Mouse (Mus musculus): Measurements from ENCODE around the gene Myo3b.
A peak's percentile ranks its signal among the peaks of the same experiment; 100 is the strongest.

Myo3b gene

GRCm38 (mm10) chr2:70066338-70067022, 27.6 kb downstream of the Myo3b start:
- DNase-seq (ENCODE audit: low read depth), result no peak

DNA sequence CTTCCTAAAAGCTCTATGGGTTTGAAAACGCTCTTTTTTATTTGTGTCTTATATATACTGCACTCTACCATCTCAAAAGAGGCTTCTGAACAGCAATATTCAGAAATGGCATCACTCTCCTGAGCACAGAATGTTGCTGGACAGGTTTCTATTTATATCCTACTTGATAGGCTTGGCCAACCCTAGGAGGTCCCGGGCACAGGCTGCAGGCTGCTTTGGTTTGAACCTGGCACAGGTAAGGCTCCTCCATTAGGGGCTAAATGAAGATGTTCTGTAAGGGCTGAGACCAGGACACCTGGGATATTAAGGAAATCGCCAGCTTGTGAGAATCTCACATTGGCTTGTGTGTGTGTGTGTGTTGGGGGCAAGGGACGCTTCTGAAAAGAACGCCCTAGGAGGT, 30.9 kb downstream of the Myo3b start:
- DNase-seq (ENCODE audit: low read depth), result no peak

DNA sequence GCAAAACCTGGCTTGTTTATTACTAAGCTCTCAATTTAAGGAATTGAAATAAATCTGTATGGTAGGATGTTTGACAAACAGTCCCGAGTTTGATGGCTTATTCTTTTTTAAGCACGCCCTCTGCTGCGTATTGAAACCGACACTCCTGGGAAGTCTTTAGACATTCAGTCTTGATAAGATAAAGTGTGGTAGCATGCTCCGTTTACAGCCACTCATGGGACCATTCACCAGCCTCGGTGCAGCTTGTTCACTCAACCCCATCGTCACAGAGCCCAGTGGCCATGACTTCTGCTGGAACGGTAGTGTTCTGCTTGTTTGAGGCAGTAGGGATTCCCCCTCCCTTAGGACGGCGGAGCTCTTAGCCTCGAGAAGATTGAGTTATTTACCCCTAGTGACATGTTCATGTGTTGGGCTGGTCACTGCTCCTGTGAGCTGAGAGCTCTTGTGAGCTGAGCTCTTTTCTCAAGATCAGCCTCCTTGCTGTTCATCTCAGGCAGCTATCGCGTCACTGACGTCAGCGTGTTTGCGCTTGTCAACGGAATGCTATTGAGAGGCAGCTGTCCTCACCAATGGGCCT, 44.6 kb downstream of the Myo3b start:
- DNase-seq (ENCODE audit: low read depth), result no peak

DNA sequence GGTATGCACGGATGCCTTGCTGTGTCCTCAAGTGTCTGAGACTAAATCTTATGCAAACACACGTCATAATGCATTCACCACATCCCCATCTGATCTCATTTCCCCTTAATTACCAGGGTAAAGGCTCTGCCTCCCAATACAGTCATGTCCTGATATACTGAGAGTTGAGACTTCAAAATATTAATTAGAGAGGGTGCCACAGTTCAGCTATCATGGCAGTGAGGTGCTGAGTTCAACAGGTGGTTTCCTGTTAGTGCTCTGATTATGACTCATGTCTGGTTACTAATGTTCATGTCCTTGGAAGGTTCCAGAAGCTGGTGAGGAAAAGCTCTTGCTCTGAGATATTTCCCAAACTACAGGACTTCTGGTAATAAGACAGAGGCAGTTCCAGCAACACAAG, 52.3 kb downstream of the Myo3b start:
- peak; percentile 64 for DNase-seq (ENCODE audit: low read depth)

DNA sequence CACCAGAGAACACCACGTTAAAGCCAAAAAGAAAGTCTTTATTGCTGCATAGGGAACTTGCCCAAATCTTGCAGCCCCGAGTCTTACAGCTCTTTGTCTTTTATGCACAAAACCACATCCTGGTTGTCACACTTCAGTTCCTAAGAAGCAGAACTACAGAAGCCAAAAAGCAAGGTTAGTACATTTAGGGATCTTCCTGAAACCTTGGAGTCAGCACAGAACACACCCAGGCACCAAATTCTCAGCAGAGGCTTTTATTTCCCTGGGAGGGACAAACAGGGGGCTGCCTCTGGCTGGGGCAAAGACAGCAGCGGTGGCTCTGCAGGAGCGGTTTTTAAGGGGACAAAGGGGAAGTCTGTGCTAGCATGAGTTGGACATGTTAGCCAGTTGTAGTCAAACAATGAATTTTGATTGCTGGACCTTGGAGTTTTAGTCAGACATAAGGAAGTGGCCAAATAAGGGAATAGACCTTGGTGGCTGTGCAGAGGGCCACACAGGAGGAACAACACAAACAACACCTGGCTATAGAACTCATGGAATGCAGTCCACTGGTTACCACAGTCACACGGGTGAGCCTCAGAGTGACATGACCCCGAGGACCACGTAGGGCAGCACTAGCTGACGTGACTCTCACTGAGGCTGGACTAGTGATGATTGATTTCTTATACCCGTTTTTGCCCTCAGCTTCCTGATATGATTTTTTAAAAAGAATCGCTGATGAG, 53.0 kb downstream of the Myo3b start:
- peak; percentile 71 for DNase-seq (ENCODE audit: low read depth)

DNA sequence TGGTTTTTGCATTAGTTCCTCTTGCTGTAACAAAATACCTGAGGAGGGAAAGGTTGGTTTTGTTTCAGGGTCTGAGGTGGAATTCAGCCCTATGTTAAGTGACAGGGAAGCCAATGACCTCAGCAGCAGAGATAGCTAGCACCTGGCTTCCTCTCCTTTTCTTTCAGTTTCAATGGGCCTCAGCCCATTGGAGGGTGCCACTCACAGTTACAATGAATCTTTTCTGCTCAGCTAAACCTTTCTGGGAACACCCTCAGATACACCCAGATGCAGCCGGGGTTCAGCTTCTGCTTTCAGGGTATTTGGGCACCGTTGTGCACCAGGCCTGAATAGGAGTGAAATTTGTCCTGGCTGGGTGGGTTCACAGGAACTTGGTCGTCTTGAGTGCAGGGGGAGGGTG, 53.7 kb downstream of the Myo3b start:
- DNase-seq (ENCODE audit: low read depth), result no peak

GRCm38 (mm10) chr2:70094446-70094845, 55.5 kb downstream of the Myo3b start:
- DNase-seq (ENCODE audit: low read depth), result no peak

GRCm38 (mm10) chr2:70097229-70098095, 58.5 kb downstream of the Myo3b start:
- DNase-seq (ENCODE audit: low read depth), result no peak

- no peak for DNase-seq (ENCODE audit: low read depth)
Observed at GRCm38 (mm10) chr2:70099459-70099858, 60.5 kb downstream of the Myo3b start.

DNA sequence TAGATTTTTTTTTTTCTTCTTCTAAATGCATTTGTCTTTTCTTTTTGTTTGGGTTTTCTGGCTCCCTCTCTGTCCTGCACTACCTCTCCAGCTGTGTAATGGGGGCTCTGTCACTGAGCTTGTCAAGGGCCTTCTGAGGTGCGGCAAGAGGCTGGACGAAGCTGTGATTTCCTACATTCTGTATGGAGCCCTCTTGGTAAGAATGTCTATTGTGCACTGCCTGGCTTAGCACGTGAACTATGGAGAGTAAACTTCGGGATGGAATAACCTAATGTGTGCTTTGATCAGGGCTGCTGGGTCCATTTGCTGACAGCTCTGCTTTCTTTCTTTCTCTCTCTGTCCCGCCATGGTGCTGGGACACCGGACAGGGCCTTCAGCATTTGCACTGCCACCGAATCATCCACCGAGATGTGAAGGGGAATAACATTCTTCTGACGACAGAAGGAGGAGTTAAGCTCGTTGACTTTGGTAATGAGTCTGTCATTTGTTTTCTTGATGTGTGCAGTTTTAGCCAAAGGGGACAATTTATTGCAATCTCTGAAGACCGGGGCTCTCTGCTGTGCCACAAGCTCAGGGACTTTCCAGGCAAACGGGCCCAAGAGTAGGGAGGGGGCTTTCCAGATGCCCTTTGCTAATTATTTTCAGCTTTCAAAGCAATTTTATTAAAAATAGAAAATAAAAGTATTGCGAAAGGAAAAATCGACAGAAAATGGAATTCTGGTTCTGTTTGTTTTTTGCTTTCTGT, 66.5 kb downstream of the Myo3b start:
- DNase-seq (ENCODE audit: low read depth), result no peak

DNA sequence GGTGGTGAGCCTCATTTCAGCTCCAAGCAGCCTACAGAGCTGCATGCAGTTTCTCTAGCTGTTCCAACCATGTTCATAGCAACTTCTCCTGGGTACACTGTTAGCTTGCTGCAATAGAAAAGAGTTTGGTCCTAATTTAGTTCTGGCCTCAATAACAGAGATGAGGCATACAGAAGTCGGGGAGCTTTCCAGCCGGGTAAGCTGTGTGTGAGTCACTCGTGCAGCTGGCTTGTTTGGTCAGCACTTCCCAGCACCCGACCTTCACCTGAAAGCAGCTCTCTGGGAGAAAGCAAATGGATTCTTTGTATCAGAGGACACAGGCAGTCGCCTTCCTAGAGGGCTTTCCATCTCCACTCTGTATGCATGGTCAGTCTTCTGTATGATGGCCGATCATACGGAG, 70.1 kb downstream of the Myo3b start:
- DNase-seq (ENCODE audit: low read depth), result no peak

DNA sequence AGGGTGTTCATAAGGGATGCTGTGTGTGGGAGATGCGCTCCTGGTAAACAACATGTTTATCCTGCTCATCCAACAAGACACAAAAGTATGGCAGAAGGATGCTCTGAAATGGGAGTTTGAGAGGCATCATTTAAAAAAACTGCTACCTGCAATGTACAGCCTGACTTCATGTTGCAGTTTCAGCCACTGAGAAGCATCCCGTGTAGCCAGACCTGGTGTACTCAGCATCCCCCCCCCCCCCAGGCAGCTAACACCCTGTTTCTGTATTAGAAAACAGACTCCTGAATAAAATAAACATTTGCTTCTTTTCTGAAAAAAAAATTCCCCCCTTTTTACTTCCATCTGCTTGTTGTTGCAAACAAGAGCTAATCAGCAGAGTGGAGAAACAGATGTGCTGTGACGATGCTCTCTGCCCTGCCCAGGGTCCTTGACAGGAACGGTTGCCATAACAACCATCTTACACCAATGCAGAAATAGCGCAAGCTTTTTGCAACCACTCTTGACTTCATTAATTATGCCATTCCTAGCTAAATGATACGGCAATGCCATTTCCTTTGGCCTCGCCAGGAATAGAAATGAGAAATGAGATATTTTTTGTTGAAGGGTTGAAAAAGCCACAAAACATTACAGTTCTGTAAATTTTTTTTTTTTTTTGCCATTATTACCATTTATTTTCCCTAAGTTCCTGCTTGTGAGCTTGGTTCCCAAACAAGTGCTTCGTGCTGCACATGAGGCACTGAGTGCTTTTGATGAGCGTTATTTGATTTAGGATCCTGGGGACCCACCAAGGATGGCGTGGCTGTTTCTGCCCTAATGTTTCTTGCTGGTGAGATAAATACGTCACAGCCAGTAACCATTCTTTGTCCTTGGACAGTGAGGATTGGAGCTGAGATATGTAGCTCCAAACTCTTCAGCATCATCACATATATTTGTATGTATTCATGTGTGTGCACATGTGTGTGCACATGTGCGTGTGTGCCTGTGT, 75.2 kb downstream of the Myo3b start:
- DNase-seq (ENCODE audit: low read depth), result no peak

- no peak for DNase-seq (ENCODE audit: low read depth)
Observed at GRCm38 (mm10) chr2:70118376-70119264, 79.7 kb downstream of the Myo3b start.

DNA sequence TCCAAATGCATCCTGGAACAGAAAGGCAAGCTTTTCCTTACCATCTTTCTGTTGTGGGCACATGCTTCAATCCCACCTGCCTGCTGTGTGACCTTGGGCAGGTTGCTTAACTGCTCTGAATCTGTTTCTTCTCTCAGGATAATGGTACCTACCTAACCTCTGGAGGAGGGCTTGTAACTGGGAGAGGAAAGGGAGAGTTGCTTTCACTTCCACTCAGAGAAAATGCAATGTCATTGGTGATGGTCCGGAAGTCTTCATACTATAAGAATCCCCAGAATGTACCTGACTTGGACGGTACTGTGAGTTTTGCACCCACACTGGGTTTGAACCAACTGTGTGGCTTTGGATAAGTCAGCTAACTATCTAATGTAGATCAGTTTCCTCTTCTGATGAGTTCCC, 80.3 kb downstream of the Myo3b start:
- no peak for DNase-seq (ENCODE audit: low read depth)

DNA sequence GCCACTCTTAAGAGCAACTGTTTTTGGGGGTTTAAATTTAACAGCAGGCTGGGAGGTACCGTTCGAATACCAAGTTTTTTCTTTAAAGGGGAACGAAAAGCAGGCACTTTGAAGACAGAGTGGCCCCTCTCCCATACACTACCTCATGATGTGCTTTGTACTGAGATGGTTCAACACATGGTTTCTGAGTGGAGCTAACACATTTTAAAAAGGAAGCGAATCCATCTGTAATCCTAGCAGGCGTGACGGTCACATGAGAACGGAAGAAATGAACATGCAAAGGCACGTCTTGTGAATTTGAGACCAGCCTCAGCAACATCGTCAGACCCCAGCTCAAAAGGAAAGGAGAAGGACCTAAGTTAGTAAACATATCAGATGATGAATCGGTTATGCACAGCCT, 87.4 kb downstream of the Myo3b start:
- DNase-seq (ENCODE audit: low read depth), result no peak

DNA sequence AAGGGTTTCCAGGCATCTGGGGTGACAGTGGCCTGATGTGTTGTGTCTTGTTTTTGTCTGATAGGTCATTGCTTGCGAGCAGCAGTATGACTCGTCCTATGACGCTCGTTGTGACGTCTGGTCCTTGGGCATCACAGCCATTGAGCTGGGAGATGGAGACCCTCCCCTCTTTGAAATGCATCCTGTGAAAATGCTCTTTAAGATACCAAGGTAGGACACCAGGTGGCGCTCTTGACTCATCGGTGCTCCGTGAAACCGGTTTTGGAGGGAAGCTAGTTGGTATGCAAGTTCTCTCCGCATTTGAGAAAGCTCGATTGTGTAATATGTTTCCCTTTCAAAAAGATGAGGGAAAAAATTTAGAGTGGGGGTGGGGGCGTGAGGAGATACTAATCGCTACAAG, 87.9 kb downstream of the Myo3b start:
- DNase-seq (ENCODE audit: low read depth), result peak; percentile 68

GRCm38 (mm10) chr2:70127351-70128148, 88.6 kb downstream of the Myo3b start:
- no peak for DNase-seq (ENCODE audit: low read depth)

GRCm38 (mm10) chr2:70128590-70128989, 89.7 kb downstream of the Myo3b start:
- DNase-seq (ENCODE audit: low read depth), result no peak

DNA sequence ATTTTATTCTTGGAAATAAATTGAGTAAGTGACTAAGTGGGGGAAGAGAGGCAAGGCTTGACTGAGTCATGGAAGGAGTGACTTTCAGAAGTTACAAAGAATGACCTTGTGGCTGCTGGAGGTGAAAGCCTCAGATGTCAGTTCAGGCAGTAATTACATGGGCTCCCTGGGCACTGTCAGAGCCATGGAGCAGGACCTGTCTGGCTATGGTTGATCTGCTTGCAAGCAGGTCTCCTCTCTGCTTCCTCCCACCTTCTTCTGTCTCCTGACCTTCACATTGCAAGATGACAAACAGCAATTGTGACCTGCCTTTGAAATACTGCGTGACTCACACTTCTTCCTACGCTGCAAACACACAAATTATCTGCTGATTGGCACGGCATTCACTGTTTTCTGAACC, 90.6 kb downstream of the Myo3b start:
- DNase-seq (ENCODE audit: low read depth), result peak; percentile 18
